Mouse (Mus musculus): ENCODE measurements around the gene Prss35. TPM values are rescaled to one million over a fixed set of nuclear protein-coding genes. Genes with fewer than 3 reads are reported as not detected.

The Prss35 gene
- polyA plus RNA-seq, 1 experiment = 0.20 TPM

DNA sequence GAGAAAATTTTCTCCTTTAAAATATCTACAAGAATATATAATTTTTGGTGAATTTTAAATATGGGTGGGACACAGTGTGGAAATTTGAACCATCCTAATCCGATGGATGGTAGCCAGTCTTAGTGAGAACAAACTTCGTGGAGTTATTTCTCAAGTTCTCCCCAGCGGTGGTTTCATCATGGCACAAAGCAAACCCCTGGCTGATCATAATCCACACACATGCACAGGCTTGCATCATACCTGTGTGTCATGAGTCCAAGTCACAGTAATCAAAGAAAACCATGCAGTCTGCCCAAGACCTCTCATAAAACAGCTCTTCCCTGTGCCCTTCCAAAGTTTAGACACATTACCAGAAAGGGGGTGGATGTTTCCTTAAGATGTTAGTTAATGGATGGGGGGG is 13.6 kb upstream of the Prss35 start:
- 96% methylated on average over 3 of the region's 3 CpGs for WGBS
- H3K4me1 ChIP-seq (ENCODE audit: control insufficient read depth, insufficient read depth, low read length) = no peaks in the 10 kb centered on the region
- no peaks in the 10 kb centered on the region for H3K27me3 ChIP-seq (replicated peaks; ENCODE audit: control insufficient read depth, insufficient read depth, low read length)
- TF ChIP-seq CTCF (conservative IDR thresholded peaks at IDR 0.05; ENCODE audit: insufficient read depth, insufficient read length, low read depth, low read length) (no peak), POLR2A (IDR thresholded peaks at IDR 0.05; ENCODE audit: low read depth, low read length) (no peak)
- DNase-seq = no peak
- no peak overlapping the region for H3K27ac ChIP-seq (ENCODE audit: insufficient read depth, low read depth, low read length)
- no peaks in the 10 kb centered on the region for H3K36me3 ChIP-seq (ENCODE audit: control insufficient read depth, insufficient read depth, low read length)
- H3K4me3 ChIP-seq (ENCODE audit: insufficient read depth, low read depth, low read length) = no peak overlapping the region

DNA sequence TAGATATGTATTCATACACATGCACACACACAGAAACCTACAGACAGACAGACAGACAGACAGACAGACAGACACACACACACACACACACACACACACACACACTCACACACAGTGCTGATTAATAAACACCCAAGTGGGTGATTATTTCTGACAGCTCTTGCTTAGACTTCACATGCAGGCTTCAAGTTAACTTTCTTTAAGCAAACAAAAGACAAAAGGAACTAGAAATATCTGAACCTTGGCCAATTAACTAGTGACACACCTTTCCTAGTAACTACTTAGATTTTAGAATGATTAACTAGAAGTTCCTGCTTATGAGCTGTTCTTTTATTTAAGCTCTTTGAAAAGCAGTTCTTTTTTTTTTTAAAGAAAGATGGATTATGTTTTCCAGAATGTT is 9.1 kb upstream of the Prss35 start:
- Histone ChIP-seq H3K27me3 (replicated peaks; ENCODE audit: control insufficient read depth, insufficient read depth, low read length) (no peaks in the 10 kb centered on the region), H3K4me1 (ENCODE audit: control insufficient read depth, insufficient read depth, low read length) (no peaks in the 10 kb centered on the region), H3K27ac (ENCODE audit: insufficient read depth, low read depth, low read length) (no peak overlapping the region), H3K36me3 (ENCODE audit: control insufficient read depth, insufficient read depth, low read length) (no peaks in the 10 kb centered on the region), H3K4me3 (ENCODE audit: insufficient read depth, low read depth, low read length) (no peak overlapping the region)
- TF ChIP-seq CTCF (conservative IDR thresholded peaks at IDR 0.05; ENCODE audit: insufficient read depth, insufficient read length, low read depth, low read length) = no peak
- no peak for TF ChIP-seq POLR2A (IDR thresholded peaks at IDR 0.05; ENCODE audit: low read depth, low read length)
- DNase-seq = peak; percentile 8

DNA sequence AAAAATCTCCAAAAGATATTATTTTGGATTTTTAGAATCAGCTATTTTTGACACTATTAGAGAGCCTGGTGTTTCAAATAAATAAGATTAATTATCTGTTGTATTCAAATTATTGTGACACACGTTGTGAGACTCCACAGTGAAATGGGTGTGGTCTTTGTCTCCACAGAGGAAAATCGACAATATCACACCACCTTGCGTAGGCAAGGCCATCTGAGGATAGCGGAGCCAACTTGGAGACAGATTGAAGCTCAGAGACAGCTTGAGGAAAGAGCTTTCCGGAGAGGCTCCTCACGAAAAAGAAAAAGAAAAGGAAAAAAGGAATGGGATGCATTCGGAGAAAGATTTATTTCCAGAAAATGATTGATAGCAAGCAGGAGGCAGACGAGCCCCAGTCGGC is 8.7 kb upstream of the Prss35 start:
- no peak for DNase-seq
- TF ChIP-seq POLR2A (IDR thresholded peaks at IDR 0.05; ENCODE audit: low read depth, low read length) (no peak), CTCF (conservative IDR thresholded peaks at IDR 0.05; ENCODE audit: insufficient read depth, insufficient read length, low read depth, low read length) (no peak)
- 56% methylated on average over 9 of the region's 9 CpGs for WGBS
- Histone ChIP-seq H3K27ac (ENCODE audit: insufficient read depth, low read depth, low read length) (no peak overlapping the region), H3K27me3 (replicated peaks; ENCODE audit: control insufficient read depth, insufficient read depth, low read length) (no peaks in the 10 kb centered on the region), H3K36me3 (ENCODE audit: control insufficient read depth, insufficient read depth, low read length) (no peaks in the 10 kb centered on the region), H3K4me1 (ENCODE audit: control insufficient read depth, insufficient read depth, low read length) (no peaks in the 10 kb centered on the region), H3K4me3 (ENCODE audit: insufficient read depth, low read depth, low read length) (no peak overlapping the region)

GRCm38 (mm10) chr9:86736991-86737390 is 6.5 kb upstream of the Prss35 start:
- no peak overlapping the region for H3K27ac ChIP-seq (ENCODE audit: insufficient read depth, low read depth, low read length)
- WGBS = 97% methylated on average over 4 of the region's 4 CpGs
- no peaks in the 10 kb centered on the region for H3K27me3 ChIP-seq (replicated peaks; ENCODE audit: control insufficient read depth, insufficient read depth, low read length)
- H3K36me3 ChIP-seq (ENCODE audit: control insufficient read depth, insufficient read depth, low read length) = no peaks in the 10 kb centered on the region
- TF ChIP-seq POLR2A (IDR thresholded peaks at IDR 0.05; ENCODE audit: low read depth, low read length) = no peak
- TF ChIP-seq CTCF (conservative IDR thresholded peaks at IDR 0.05; ENCODE audit: insufficient read depth, insufficient read length, low read depth, low read length) = no peak
- no peak for DNase-seq
- no peaks in the 10 kb centered on the region for H3K4me1 ChIP-seq (ENCODE audit: control insufficient read depth, insufficient read depth, low read length)
- no peak overlapping the region for H3K4me3 ChIP-seq (ENCODE audit: insufficient read depth, low read depth, low read length)

DNA sequence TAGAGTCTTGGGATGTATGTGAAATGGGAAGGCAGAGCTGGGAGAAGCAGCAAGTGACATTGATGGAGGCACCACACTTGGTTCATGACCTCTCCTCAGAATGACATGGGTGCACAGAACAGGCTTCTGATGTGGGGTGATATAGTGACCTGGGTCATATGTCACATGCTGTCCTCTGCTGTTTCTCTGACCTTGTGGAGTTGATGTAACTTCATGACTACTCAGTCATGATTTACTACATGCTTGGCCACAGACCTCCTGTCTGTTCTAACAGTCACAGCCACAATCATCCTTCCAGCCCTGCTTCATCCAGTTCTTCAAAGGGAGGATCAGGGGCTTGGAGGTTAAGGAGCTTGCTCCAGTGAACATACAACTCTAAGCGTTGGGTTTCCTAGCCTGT is 5.4 kb upstream of the Prss35 start:
- Histone ChIP-seq H3K4me1 (ENCODE audit: control insufficient read depth, insufficient read depth, low read length) (no peaks in the 10 kb centered on the region), H3K27ac (ENCODE audit: insufficient read depth, low read depth, low read length) (no peak overlapping the region), H3K27me3 (replicated peaks; ENCODE audit: control insufficient read depth, insufficient read depth, low read length) (no peaks in the 10 kb centered on the region), H3K36me3 (ENCODE audit: control insufficient read depth, insufficient read depth, low read length) (no peaks in the 10 kb centered on the region), H3K4me3 (ENCODE audit: insufficient read depth, low read depth, low read length) (no peak overlapping the region)
- TF ChIP-seq CTCF (conservative IDR thresholded peaks at IDR 0.05; ENCODE audit: insufficient read depth, insufficient read length, low read depth, low read length) = no peak
- no peak for TF ChIP-seq POLR2A (IDR thresholded peaks at IDR 0.05; ENCODE audit: low read depth, low read length)
- WGBS = 33% methylated on average over 1 of the region's 1 CpGs
- no peak for DNase-seq

DNA sequence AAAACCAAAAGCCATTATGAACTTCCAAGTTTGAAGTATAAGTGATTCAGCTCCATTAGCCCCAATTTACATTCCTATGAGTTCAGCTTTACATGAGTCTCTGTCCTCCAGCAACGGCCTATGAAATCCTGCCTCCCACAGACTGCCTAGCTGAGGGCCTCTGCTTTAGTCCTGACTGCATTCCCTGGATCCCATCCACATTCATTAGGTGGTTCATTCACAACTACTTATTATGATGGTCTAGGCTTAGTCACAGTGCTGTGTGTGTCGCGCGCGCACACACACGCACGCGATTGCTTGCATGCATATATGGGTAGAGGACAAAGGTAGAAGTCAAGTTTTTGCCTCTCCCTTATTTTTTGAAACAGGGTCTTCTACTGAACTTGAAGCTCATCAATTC is 4.6 kb upstream of the Prss35 start:
- Histone ChIP-seq H3K4me3 (ENCODE audit: insufficient read depth, low read depth, low read length) (no peak overlapping the region), H3K36me3 (ENCODE audit: control insufficient read depth, insufficient read depth, low read length) (no peaks in the 10 kb centered on the region), H3K27me3 (replicated peaks; ENCODE audit: control insufficient read depth, insufficient read depth, low read length) (no peaks in the 10 kb centered on the region), H3K4me1 (ENCODE audit: control insufficient read depth, insufficient read depth, low read length) (no peaks in the 10 kb centered on the region), H3K27ac (ENCODE audit: insufficient read depth, low read depth, low read length) (no peak overlapping the region)
- 96% methylated on average over 8 of the region's 8 CpGs for WGBS
- TF ChIP-seq POLR2A (IDR thresholded peaks at IDR 0.05; ENCODE audit: low read depth, low read length) (no peak), CTCF (conservative IDR thresholded peaks at IDR 0.05; ENCODE audit: insufficient read depth, insufficient read length, low read depth, low read length) (no peak)
- DNase-seq = no peak

DNA sequence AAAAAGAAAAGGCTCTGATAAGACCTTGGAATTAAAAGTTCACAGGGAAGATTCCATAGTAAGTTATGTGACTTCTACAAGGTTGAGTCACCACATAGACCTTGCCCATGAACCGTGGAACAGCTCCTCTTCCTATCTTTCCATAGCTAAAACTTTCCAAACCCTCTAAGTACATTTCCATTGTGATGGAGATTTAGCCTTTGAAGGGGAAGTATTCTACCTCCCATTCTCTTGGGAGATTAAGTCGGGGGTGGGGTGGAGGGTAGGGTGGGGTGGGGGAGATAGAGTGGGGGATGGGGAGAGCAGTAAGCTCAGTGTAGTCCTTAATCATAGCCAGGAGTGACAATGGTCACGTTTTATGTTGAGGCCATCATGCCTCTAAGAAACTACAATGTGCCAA is 3.5 kb upstream of the Prss35 start:
- no peaks in the 10 kb centered on the region for H3K4me1 ChIP-seq (ENCODE audit: control insufficient read depth, insufficient read depth, low read length)
- TF ChIP-seq POLR2A (IDR thresholded peaks at IDR 0.05; ENCODE audit: low read depth, low read length) (no peak), CTCF (conservative IDR thresholded peaks at IDR 0.05; ENCODE audit: insufficient read depth, insufficient read length, low read depth, low read length) (no peak)
- H3K36me3 ChIP-seq (ENCODE audit: control insufficient read depth, insufficient read depth, low read length) = no peaks in the 10 kb centered on the region
- H3K27ac ChIP-seq (ENCODE audit: insufficient read depth, low read depth, low read length) = no peak overlapping the region
- H3K27me3 ChIP-seq (replicated peaks; ENCODE audit: control insufficient read depth, insufficient read depth, low read length) = no peaks in the 10 kb centered on the region
- WGBS = 50% methylated on average over 3 of the region's 3 CpGs
- H3K4me3 ChIP-seq (ENCODE audit: insufficient read depth, low read depth, low read length) = no peak overlapping the region
- DNase-seq = no peak

GRCm38 (mm10) chr9:86744041-86744440 is 592 bp downstream of the Prss35 start:
- 28% methylated on average over 5 of the region's 5 CpGs for WGBS
- Histone ChIP-seq H3K4me3 (ENCODE audit: insufficient read depth, low read depth, low read length) (no peak overlapping the region), H3K36me3 (ENCODE audit: control insufficient read depth, insufficient read depth, low read length) (no peaks in the 10 kb centered on the region), H3K27me3 (replicated peaks; ENCODE audit: control insufficient read depth, insufficient read depth, low read length) (no peaks in the 10 kb centered on the region), H3K4me1 (ENCODE audit: control insufficient read depth, insufficient read depth, low read length) (no peaks in the 10 kb centered on the region), H3K27ac (ENCODE audit: insufficient read depth, low read depth, low read length) (no peak overlapping the region)
- TF ChIP-seq CTCF (conservative IDR thresholded peaks at IDR 0.05; ENCODE audit: insufficient read depth, insufficient read length, low read depth, low read length) = no peak
- no peak for TF ChIP-seq POLR2A (IDR thresholded peaks at IDR 0.05; ENCODE audit: low read depth, low read length)
- no peak for DNase-seq
